Mouse (Mus musculus) thymus, postnatal 10 days (tissue): ENCODE results near the gene Fancf.

Source experiments
- DNase-seq, 2 experiments: peaks; one replicate each; pipeline ENCODE4 v3.0.0; 2021; ENCODE audit warnings: low spot score in 2 of 2

The Fancf gene

DNA sequence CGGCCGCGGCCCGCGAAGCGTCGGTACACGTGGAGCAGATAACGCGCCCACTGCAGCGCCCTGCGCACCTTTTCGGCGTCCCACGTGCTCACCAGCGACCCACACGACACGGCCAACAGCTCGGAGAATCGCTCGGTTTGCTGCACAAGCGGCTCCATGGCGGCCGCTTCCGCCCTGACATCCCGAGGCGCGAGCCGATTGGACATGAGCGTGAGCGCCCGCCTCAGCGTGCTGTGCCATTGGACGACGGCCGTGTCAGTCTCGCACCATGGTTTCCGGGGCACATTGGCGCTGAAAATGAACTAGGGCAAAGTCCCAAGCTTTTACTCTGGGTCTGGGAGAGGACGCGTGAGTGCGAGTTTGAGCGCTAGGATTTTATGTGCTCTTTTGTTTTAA is at the start of gene Fancf:
Gene Fancf, minus strand, starts transcription at position 171 of the 396 bp plus-strand sequence.
- peak; percentile 94 to 96 for DNase-seq

- DNase-seq: no peak
Measured at GRCm38 (mm10) chr7:51899066-51899465, 37.0 kb upstream of the Fancf start.

DNA sequence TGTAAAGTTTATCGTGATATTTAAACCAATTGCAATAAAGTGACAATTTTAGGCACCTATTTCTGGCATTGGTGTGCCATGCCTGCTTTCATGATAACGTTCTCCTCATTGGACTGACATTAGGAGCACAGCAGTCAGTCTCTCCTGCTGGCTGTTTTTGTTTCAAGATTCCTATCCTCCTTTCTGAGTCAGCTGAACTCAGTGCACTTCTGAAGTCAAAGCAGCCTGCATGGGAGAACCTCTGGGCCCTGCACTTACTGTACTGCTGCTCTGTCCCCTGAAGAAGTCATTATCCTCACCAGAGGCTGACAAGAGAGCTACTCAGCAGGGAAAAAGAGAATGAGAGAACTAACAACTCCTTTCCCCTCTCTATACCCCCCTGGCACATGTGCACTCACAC is 32.9 kb upstream of the Fancf start:
- DNase-seq: no peak

DNA sequence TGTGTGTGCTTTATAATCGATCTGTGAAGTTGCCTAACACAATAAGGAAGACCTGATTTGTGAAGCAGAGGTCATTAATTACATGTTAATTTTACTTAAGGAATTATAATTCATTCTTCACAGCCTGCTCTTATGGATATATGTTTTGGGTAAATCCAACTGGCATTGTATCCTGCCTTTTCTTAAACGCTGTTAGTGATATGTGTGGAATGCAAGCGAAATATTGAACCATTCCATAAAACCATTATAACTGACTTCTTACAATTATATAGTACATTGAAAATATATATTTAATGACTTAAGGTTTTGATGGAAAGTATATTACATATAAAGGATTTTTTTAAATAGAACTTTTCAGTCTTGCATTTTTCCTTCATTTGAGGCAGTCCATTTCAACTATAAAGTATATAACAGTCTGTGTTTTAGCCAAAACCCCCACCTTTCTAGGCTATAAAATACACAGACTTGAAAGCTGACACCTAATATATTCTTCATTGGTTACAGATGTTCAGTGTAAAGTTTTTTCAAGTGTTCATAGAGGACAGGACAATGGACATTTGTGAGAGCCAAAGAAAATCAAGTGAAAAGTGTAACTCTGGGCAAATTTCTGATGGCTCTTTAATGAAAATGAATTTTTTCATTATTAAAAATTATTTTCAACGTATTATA is 32.2 kb upstream of the Fancf start:
- DNase-seq: no peak

GRCm38 (mm10) chr7:51893008-51893407 is 30.9 kb upstream of the Fancf start:
- no peak for DNase-seq

DNA sequence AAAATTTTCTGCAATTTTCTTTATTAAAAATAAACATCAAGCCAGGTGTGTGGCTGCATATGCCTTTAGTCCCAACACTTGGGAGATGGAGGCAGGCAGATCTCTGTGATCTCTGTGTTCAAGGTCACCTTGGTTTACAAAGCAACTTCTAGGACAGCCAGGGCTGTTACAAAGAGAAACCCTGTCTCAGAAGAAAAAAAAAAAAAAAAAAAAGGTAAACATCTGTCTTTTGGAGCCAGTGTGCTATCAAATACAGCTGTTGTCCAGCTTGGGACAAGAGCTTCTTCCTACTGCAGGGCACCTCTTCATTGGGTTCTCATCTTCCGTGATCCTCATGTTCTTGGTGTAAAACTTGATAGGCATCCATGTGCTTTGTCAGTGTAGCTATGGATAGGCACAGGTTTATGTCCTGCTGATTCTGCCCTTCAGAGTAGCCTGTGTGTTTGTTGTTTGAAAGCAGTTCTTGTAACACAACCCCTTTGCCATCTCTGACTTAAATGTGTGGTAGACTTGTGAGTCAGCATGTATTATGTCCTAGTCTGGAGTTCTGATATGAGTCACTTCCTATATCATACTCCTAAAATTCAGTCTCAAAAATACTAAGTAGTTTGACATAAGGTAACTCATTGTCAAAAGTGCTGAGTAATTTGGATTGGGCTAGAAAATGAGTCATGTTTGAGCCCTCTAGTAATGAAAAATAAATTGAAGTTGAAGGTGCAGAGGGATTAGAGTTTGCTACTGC is 30.3 kb upstream of the Fancf start:
- no peak for DNase-seq

GRCm38 (mm10) chr7:51889601-51890000 is 27.5 kb upstream of the Fancf start:
- DNase-seq: no peak

DNA sequence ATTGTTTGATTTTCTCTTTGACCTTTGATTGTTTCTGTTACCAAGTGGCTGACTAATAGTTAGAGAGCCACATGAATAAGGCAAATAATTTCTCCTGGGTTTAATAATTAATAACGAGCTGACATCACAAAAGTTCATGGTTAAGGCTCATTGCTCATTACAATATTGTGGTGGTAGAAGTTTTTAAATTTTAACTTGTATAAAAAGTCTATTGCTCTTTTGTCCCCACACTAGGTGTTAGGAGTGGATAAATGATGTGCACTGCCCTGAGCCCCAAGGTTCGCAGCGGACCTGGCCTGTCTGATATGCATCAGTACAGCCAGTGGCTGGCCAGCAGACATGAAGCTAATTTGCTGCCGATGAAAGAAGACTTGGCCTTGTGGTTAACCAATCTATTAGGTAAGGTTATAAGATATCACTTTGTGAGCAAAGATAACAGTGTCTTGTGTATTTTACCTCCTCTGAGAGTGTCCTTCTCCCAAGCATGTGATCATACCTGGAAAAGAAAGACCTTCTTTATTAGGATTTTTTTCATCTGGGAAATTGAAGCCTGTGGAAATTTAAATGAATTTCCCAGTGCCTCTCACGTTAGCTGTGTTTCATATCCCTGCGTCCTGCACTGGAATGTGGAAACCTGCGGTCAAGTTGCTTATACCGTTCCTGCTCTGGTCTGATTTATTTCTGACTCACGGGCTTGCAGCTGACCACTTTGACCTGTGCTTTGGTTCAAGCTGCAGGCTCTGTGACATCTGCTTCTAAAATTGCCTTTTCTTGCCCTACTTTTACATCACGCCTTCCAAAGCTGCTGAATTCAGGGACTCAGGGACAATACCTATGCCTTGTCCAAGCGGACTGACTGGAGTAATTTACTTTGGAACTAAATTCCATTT is 25.9 kb upstream of the Fancf start:
- DNase-seq: no peak

DNA sequence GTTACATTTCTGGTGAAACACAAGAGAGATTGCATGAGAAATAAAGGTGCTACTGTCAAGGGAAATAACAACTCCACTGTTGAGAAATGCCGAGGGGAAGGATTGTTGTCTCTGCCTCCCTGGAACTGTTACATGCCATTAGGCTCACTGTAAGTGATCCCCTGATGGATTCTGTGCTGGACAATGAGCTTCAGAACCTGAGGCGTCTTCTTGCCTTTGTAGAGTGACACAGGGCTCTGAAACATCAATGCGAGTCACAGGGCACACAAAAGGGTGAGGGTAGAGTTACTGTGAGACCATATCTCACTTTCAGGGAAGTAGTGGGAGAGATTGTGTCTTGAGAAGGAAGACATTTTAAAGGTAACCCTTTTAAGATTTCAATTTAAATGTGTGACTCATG is 23.3 kb upstream of the Fancf start:
- DNase-seq: no peak

DNA sequence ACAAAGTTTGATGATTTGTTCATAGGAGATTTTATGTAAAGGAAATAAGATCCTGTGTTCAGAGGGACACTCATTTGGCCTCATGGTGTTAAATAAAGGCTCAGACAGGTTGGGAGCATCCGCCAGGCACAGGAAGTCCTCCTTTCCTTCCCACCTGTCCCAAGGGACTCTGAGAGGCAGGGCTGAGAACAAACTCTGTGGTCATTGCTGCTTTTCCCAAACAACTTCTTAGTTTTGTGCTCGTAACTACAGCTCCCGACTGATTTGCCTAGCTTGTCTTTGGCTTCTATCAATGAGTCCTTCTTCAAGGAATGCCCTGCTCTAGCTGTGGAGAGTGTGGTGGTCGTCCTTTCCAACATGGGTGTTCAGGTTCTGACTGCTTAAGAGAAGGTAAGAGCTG is 18.1 kb upstream of the Fancf start:
- no peak for DNase-seq

DNA sequence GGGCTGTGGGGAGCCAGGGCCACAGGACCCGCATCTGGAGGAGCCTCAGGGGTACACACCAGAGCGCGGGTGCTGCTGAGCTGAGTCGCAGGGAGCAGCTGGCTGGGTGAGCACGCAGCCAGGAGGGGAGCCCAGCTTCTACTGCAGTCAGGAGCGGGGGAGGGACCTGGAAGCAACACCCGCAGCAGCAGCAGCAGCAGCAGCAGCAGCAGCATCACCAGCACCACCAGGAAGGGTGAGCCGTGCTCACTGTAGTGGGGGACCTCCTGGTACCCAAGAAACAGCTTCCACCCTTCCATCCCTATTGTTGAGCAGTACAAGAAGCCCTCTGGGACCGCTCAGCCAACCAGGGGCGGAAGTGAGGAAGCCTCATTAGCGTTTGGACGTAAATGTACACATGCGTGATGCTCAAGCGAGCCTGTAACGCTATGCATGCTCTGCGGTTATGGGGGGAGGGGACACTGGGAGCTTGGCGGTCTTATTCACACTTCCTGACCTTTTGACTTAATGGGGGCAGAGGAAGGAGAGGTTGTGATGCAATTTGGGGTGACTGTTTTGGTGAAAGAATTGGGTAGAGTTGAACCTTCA is 17.2 kb upstream of the Fancf start:
- peak; percentile 18 to 22 for DNase-seq

DNA sequence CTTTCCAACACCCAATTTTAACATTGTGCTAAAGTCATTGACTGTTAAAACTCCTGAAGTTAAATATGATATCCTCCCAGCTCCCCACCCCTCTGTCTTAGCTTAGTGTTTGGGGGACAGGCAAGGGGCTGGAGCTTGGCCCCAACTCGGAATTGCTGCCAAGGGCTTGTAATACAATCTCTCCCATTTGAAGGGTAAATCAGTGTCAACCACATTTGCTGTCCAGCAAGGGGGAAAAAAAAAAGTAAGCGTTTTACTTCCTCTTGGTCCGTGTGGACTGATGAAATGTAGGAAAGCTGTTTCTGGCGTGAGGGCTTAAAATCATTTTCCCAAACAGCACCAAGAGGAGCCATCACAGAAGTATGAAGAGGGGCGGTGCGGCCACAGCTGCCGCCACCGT is 16.7 kb upstream of the Fancf start:
- no peak for DNase-seq

GRCm38 (mm10) chr7:51876316-51876715 is 14.2 kb upstream of the Fancf start:
- DNase-seq: no peak

GRCm38 (mm10) chr7:51872597-51872996 is 10.5 kb upstream of the Fancf start:
- no peak for DNase-seq

DNA sequence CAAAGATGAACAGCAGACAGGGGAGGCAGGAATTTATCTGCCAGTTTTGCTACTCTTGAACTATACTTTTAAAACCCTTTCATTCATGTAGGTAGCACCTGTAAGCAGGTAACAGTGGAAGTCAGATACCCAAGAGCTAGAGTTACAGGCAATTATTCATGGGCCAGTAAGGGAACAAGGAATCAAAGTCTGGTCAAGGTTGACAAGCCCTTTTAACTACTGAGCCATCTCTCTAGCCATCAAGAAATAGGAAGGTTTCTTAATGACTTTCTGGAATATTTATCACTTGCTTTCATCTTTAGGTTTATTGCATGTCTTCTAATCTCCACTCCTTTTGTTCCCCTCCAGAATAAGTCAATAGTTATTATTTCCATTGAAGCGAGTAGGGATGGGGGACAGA is 10.0 kb upstream of the Fancf start:
- no peak for DNase-seq

DNA sequence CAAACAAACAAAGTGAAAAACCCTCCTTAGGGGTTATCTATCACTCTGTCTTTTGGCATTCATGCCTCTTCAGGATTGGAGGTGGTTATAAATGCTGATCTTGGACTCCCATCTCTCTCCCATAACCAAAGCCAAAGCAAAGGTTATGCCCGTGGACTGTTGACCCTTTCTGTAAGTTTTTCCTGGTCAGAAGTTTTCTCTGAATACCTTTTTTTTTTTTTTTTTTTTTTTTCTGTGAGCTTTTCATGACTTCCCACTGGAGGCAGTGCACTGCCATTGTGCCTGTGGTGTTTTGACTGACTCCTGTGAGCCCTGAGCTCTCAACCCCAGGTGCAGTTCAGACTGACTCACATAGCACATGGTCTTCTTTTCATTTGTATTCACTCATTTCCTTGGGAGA is 5.9 kb upstream of the Fancf start:
- no peak for DNase-seq

- DNase-seq: no peak
Measured at GRCm38 (mm10) chr7:51865336-51865735, 3.3 kb upstream of the Fancf start.

- no peak for DNase-seq
Measured at GRCm38 (mm10) chr7:51862842-51863241, 775 bp upstream of the Fancf start.

DNA sequence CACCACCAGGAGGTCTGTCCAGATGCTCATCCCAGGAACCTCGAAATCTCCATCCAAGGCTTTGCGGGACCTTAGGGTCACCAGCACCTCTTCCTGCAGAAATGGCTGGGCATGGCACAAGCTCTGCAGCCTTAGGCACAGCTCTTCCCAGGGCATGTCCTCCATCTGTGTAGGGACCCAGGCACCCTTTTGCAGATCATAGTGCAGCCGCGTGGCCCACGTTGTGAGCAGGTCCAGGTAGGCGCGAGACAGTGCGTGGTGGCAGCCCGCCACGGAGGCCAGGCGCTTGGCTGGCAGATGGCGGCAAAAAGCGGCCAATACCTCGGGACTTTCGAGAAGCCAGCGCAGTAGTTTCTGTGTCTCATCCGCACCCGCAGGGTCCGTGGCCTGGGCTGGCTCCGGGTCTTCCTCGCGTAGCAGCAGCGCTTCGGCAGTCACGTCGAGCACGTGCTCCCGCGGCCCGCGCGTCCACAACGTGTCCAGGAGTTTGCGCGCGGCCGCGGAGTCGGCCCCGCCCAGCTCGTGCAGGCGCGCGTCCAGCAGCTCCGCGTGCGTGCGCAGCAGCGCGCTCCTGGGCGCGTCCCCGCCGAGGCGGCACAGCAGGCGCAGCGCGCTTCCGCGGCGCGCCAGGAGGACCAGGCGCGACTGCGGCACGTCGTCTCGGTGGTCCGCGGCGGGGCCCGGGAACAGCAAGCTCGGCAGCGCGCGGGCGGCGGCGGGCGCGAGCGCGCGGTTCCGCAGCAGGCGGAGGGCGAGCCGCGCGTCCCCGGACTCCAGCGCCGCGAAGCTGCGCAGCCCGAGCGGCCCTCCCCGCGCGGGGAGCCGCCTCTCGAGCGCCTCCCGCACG is 594 bp downstream of the Fancf start, which contains the start of gene Gas2:
Gene Gas2, plus strand, starts transcription at position 766 of the 847 bp plus-strand sequence.
- peak; percentile 78 to 82 for DNase-seq

- DNase-seq: no peak
Measured at GRCm38 (mm10) chr7:51851890-51852507, 10.1 kb downstream of the Fancf start.

DNA sequence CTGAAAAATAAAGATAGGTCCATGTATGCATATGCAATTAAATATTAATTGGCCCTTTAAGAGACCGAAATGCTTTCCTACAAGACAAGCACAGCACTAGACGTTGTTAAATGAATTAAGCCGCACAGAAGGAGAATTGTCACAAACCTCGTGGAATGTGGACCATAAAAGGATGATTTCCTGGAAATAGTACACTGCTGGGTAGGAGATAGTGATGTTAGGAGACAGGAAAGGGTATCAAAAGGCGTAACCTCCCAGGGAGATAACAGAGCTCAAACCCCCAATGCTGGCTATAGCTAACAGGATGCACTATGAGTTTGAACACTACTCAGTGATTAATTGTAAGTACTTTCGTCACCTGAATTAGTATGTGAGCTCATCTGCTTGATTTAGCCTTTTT is 11.2 kb downstream of the Fancf start:
- DNase-seq: no peak
